Mouse (Mus musculus): ENCODE results near the gene Svs3b. TPM values are rescaled to one million over a fixed set of nuclear protein-coding genes. Genes with fewer than 3 reads are reported as not detected.
"Not testable (repeated sequence)": the region's sequence is repeated elsewhere in the genome, so short reads cannot be mapped to it uniquely, and the experiment has no call there.

The Svs3b gene
- polyA plus RNA-seq (2014; fragmentation: Nextera tagmentation; extraction: Ambion mirVana): not detected in 2 replicates

DNA sequence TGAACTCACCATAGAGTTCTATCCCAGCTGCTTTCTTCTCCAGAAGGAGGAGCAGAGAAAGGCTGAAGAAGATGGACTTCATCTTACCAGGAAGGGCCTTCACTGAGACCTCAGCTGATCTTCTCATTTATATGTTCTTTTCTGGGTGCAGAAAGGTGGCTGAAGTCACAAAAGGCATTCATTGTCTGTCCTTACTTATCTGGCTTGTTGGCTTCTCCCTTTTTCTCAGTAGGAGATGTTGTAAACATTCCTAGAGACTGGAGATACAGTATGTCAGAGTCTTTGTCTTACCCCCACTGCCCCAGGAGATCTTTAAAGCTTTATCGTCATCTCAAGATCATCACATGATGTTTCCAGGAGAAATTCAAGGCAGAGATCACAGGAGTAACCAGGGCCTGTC, at the start of gene Svs3b:
TSS of gene Svs3b (minus strand) at position 101 of the 400 bp plus-strand sequence.
- not testable (repeated sequence) for H3K9me3 ChIP-seq (ENCODE audit: control insufficient read depth, low read length); H3K9ac ChIP-seq (ENCODE audit: low read length); H3K27me3 ChIP-seq (ENCODE audit: control insufficient read depth, insufficient read depth, low read length); H3K4me1 ChIP-seq (ENCODE audit: control insufficient read depth in 2 of 2, insufficient read depth in 2 of 2, low read length in 2 of 2); H3K4me2 ChIP-seq (ENCODE audit: low read length); H3K27ac ChIP-seq (replicated peaks in 1 of 2; ENCODE audit: control insufficient read depth in 1 of 2, insufficient read depth in 1 of 2, low read depth in 2 of 2, low read length in 2 of 2); H3K36me3 ChIP-seq (ENCODE audit: control insufficient read depth, insufficient read depth, low read length); H3K4me3 ChIP-seq (ENCODE audit: control insufficient read depth in 1 of 2, insufficient read depth in 1 of 2, low read depth in 1 of 2, low read length in 2 of 2); ATAC-seq (ENCODE audit: insufficient number of reproducible peaks, insufficient read depth, low FRiP score, low read depth)
- 33% methylated on average over 1 of the region's 1 CpGs for WGBS

DNA sequence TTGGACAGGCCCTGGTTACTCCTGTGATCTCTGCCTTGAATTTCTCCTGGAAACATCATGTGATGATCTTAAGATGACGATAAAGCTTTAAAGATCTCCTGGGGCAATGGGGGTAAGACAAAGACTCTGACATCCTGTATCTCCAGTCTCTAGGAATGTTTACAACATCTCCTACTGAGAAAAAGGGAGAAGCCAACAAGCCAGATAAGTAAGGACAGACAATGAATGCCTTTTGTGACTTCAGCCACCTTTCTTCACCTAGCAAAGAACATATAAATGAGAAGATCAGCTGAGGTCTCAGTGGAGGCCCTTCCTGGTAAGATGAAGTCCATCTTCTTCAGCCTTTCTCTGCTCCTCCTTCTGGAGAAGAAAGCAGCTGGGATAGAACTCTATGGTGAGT, 32.5 kb upstream of the Svs3b start, which contains the start of gene Svs3a:
TSS of gene Svs3a (plus strand) at position 301 of the 400 bp plus-strand sequence.
- H3K9ac ChIP-seq (ENCODE audit: low read length); H3K27me3 ChIP-seq (ENCODE audit: control insufficient read depth, insufficient read depth, low read length); H3K27ac ChIP-seq (replicated peaks in 1 of 2; ENCODE audit: control insufficient read depth in 1 of 2, insufficient read depth in 1 of 2, low read depth in 2 of 2, low read length in 2 of 2); H3K4me2 ChIP-seq (ENCODE audit: low read length); H3K9me3 ChIP-seq (ENCODE audit: control insufficient read depth, low read length); ATAC-seq (ENCODE audit: insufficient number of reproducible peaks, insufficient read depth, low FRiP score, low read depth); H3K4me3 ChIP-seq (ENCODE audit: control insufficient read depth in 1 of 2, insufficient read depth in 1 of 2, low read depth in 1 of 2, low read length in 2 of 2); H3K4me1 ChIP-seq (ENCODE audit: control insufficient read depth in 2 of 2, insufficient read depth in 2 of 2, low read length in 2 of 2); H3K36me3 ChIP-seq (ENCODE audit: control insufficient read depth, insufficient read depth, low read length): not testable (repeated sequence)
- 38% methylated on average over 1 of the region's 1 CpGs for WGBS

DNA sequence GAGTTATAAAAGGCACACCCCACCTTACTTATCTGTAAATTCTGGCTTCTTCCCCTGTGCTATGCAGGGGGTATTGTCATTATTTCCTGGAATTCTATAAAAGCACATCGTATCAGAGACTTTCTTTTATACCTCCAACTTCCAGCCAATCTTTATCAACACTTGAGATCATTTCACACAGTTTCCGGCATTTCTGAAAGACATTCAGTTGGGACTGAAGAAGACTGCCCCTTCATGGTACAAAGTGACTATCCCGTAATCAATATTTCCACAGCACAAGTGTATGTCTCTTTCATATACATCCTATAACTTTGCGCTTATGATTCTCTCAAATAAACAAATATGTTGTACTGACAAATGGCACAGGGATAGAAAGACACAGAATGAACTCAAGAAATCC, 21.9 kb upstream of the Svs3b start, which contains the start of gene Svs4:
TSS of gene Svs4 (minus strand) at position 101 of the 400 bp plus-strand sequence.
- H3K4me1 ChIP-seq (ENCODE audit: control insufficient read depth in 2 of 2, insufficient read depth in 2 of 2, low read length in 2 of 2): no peaks in the 10 kb centered on the region
- no peaks in the 10 kb centered on the region for H3K9me3 ChIP-seq (ENCODE audit: control insufficient read depth, low read length)
- H3K27me3 ChIP-seq (ENCODE audit: control insufficient read depth, insufficient read depth, low read length): no peaks in the 10 kb centered on the region
- H3K36me3 ChIP-seq (ENCODE audit: control insufficient read depth, insufficient read depth, low read length): no peaks in the 10 kb centered on the region
- no peak within 1 kb of the TSS for H3K4me2 ChIP-seq (ENCODE audit: low read length)
- WGBS: 85% methylated on average over 4 of the region's 4 CpGs
- no peak for ATAC-seq (ENCODE audit: insufficient number of reproducible peaks, insufficient read depth, low FRiP score, low read depth)
- H3K27ac ChIP-seq (replicated peaks in 1 of 2; ENCODE audit: control insufficient read depth in 1 of 2, insufficient read depth in 1 of 2, low read depth in 2 of 2, low read length in 2 of 2): no peak within 1 kb of the TSS
- no peak within 1 kb of the TSS for H3K4me3 ChIP-seq (ENCODE audit: control insufficient read depth in 1 of 2, insufficient read depth in 1 of 2, low read depth in 1 of 2, low read length in 2 of 2)
- no peak within 1 kb of the TSS for H3K9ac ChIP-seq (ENCODE audit: low read length)

DNA sequence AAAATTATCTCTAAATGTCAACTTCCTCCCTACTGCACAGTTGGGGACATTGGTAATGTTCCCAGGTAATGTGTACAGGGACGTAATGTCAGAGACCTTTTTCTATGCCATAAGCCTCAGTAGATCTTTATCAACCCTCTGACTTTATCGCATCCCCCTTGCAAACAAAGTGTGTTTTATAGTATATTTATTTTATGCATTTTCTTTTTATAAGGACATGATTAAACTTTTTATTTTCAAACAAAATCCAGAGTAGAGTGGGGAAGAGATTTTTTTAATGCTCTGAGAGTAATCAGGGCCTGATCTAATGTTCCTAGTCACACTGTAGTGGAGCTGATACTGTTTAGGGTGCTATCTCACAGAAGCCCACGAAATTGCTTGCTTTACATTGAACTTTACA, 18.1 kb downstream of the Svs3b start, which contains the start of gene Svs2:
TSS of gene Svs2 (minus strand) at position 101 of the 400 bp plus-strand sequence.
- H3K36me3 ChIP-seq (ENCODE audit: control insufficient read depth, insufficient read depth, low read length): no peaks in the 10 kb centered on the region
- H3K4me3 ChIP-seq (ENCODE audit: control insufficient read depth in 1 of 2, insufficient read depth in 1 of 2, low read depth in 1 of 2, low read length in 2 of 2): no peak within 1 kb of the TSS
- H3K9ac ChIP-seq (ENCODE audit: low read length): no peak within 1 kb of the TSS
- H3K9me3 ChIP-seq (ENCODE audit: control insufficient read depth, low read length): no peaks in the 10 kb centered on the region
- H3K4me2 ChIP-seq (ENCODE audit: low read length): no peak within 1 kb of the TSS
- no peaks in the 10 kb centered on the region for H3K27me3 ChIP-seq (ENCODE audit: control insufficient read depth, insufficient read depth, low read length)
- WGBS: 81% methylated on average over 3 of the region's 3 CpGs
- ATAC-seq (ENCODE audit: insufficient number of reproducible peaks, insufficient read depth, low FRiP score, low read depth): no peak
- peaks cover 4 to 6% of the 10 kb centered on the region in 2 experiments; a peak in 3 of 4 replicates for H3K4me1 ChIP-seq (ENCODE audit: control insufficient read depth in 2 of 2, insufficient read depth in 2 of 2, low read length in 2 of 2)
- H3K27ac ChIP-seq (replicated peaks in 1 of 2; ENCODE audit: control insufficient read depth in 1 of 2, insufficient read depth in 1 of 2, low read depth in 2 of 2, low read length in 2 of 2): no peak within 1 kb of the TSS

DNA sequence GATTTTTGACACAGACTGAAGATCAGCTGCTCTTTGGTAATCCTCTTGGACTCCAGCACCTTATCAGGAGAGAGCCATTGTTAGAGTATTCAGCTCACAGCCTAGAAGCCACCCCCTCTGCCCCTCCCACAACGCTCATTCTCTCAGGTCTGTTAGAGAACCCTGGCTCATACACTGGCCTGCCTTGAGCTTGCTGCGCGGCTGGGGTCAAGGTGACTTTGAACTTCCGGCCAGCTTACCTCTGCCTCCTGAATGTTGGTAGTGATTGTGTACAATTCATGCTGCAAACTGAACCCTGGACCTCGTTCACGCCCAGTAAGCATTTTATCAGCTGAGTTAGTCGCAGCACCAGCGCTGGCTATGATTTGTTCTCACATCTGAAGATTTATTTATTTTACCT, 23.8 kb downstream of the Svs3b start:
- ATAC-seq (ENCODE audit: insufficient number of reproducible peaks, insufficient read depth, low FRiP score, low read depth): no peak
- no peak overlapping the region for H3K9ac ChIP-seq (ENCODE audit: low read length)
- no peak overlapping the region for H3K4me3 ChIP-seq (ENCODE audit: control insufficient read depth in 1 of 2, insufficient read depth in 1 of 2, low read depth in 1 of 2, low read length in 2 of 2)
- H3K27ac ChIP-seq (replicated peaks in 1 of 2; ENCODE audit: control insufficient read depth in 1 of 2, insufficient read depth in 1 of 2, low read depth in 2 of 2, low read length in 2 of 2): no peak overlapping the region
- WGBS: 80% methylated on average over 8 of the region's 8 CpGs
- H3K9me3 ChIP-seq (ENCODE audit: control insufficient read depth, low read length): no peaks in the 10 kb centered on the region
- H3K4me2 ChIP-seq (ENCODE audit: low read length): no peak overlapping the region
- H3K27me3 ChIP-seq (ENCODE audit: control insufficient read depth, insufficient read depth, low read length): no peaks in the 10 kb centered on the region
- no peaks in the 10 kb centered on the region for H3K4me1 ChIP-seq (ENCODE audit: control insufficient read depth in 2 of 2, insufficient read depth in 2 of 2, low read length in 2 of 2)
- no peaks in the 10 kb centered on the region for H3K36me3 ChIP-seq (ENCODE audit: control insufficient read depth, insufficient read depth, low read length)

DNA sequence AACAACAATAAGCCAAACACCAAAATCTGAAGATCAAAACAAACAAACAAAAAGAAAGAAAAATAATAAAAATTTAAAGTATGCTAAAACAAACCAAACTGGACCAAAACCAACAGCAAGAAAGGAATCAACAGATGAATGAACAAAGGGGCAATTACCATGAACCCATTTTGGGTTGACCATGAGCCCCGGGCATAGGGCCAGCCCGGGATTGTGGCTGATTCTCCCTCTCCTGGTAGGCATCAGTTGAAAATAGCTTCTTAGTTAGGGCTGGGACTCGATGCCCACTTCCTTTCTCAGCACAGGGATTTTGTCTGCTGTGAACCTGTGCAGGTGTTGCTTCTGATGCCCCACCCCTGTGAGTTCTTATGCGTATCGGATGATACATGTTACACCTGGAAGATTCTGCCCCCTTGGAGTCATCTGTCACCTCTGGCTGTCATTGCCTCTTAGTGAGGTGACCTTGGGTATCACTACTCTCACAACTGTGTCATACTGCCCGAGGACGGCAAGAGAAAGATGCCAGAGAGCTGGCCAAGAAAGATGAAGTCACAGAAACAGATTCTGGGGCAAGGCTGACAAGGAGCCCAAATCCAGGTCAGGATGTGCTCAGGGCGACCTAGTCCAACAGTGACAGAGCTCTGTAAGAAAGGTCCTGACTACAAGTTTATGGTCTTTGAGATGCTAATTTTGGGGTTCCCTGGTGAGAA, 27.9 kb downstream of the Svs3b start:
- Histone ChIP-seq H3K27ac (replicated peaks in 1 of 2; ENCODE audit: control insufficient read depth in 1 of 2, insufficient read depth in 1 of 2, low read depth in 2 of 2, low read length in 2 of 2) (no peak overlapping the region), H3K4me1 (ENCODE audit: control insufficient read depth in 2 of 2, insufficient read depth in 2 of 2, low read length in 2 of 2) (no peaks in the 10 kb centered on the region), H3K27me3 (ENCODE audit: control insufficient read depth, insufficient read depth, low read length) (no peaks in the 10 kb centered on the region), H3K36me3 (ENCODE audit: control insufficient read depth, insufficient read depth, low read length) (no peaks in the 10 kb centered on the region), H3K9ac (ENCODE audit: low read length) (no peak overlapping the region), H3K4me2 (ENCODE audit: low read length) (no peak overlapping the region), H3K4me3 (ENCODE audit: control insufficient read depth in 1 of 2, insufficient read depth in 1 of 2, low read depth in 1 of 2, low read length in 2 of 2) (no peak overlapping the region), H3K9me3 (ENCODE audit: control insufficient read depth, low read length) (no peaks in the 10 kb centered on the region)
- 76% methylated on average over 8 of the region's 8 CpGs for WGBS
- ATAC-seq (ENCODE audit: insufficient number of reproducible peaks, insufficient read depth, low FRiP score, low read depth): no peak

DNA sequence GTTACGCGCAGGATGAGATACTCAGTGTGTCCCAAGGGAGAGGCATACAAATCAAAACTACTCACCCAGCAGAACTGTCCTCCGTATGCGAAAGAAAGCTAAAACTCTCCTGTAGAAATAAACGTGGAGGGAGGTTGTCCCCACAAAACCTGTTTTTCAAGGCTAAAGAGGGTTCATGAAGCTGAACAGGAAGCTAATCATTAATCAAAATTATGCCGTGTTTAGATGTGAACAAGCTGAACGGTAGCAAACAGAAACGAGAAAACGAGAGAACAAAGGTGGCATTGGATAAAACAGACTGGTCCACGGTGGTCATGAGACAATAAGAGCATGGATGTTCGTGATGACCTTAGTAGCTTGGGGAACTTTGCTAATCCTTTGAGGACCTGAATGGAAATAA, 34.9 kb downstream of the Svs3b start, which contains the start of gene Wfdc15b:
TSS of gene Wfdc15b (minus strand) at position 139 of the 400 bp plus-strand sequence.
- no peak for ATAC-seq (ENCODE audit: insufficient number of reproducible peaks, insufficient read depth, low FRiP score, low read depth)
- Histone ChIP-seq H3K9ac (ENCODE audit: low read length) (no peak within 1 kb of the TSS), H3K4me1 (ENCODE audit: control insufficient read depth in 2 of 2, insufficient read depth in 2 of 2, low read length in 2 of 2) (no peaks in the 10 kb centered on the region), H3K27ac (replicated peaks in 1 of 2; ENCODE audit: control insufficient read depth in 1 of 2, insufficient read depth in 1 of 2, low read depth in 2 of 2, low read length in 2 of 2) (no peak within 1 kb of the TSS), H3K36me3 (ENCODE audit: control insufficient read depth, insufficient read depth, low read length) (no peaks in the 10 kb centered on the region), H3K9me3 (ENCODE audit: control insufficient read depth, low read length) (no peaks in the 10 kb centered on the region), H3K4me2 (ENCODE audit: low read length) (no peak within 1 kb of the TSS), H3K27me3 (ENCODE audit: control insufficient read depth, insufficient read depth, low read length) (no peaks in the 10 kb centered on the region), H3K4me3 (ENCODE audit: control insufficient read depth in 1 of 2, insufficient read depth in 1 of 2, low read depth in 1 of 2, low read length in 2 of 2) (no peak within 1 kb of the TSS)
- WGBS: 81% methylated on average over 11 of the region's 11 CpGs

DNA sequence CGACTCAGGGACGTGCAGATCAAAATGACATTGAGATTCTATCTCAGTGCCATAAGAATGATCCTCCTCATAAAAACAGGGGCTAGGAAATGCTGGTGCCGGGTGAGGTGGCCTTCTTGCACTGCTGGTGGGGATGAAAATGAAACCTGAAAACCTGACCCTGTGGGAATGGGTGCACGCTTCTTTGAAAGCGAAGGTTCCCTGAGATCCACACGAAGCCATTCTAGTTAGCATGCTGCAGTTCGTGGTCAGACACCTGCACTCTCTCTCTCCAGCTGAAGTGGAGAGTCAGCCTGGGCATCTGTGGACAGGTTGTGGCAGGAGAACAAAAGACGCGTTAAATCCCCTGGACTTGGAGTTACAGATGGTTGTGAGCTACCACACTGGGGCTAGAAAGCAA, 37.1 kb downstream of the Svs3b start:
- ATAC-seq (ENCODE audit: insufficient number of reproducible peaks, insufficient read depth, low FRiP score, low read depth): no peak
- Histone ChIP-seq H3K9me3 (ENCODE audit: control insufficient read depth, low read length) (no peaks in the 10 kb centered on the region), H3K4me2 (ENCODE audit: low read length) (no peak overlapping the region), H3K27ac (replicated peaks in 1 of 2; ENCODE audit: control insufficient read depth in 1 of 2, insufficient read depth in 1 of 2, low read depth in 2 of 2, low read length in 2 of 2) (no peak overlapping the region), H3K4me3 (ENCODE audit: control insufficient read depth in 1 of 2, insufficient read depth in 1 of 2, low read depth in 1 of 2, low read length in 2 of 2) (no peak overlapping the region), H3K36me3 (ENCODE audit: control insufficient read depth, insufficient read depth, low read length) (no peaks in the 10 kb centered on the region), H3K4me1 (ENCODE audit: control insufficient read depth in 2 of 2, insufficient read depth in 2 of 2, low read length in 2 of 2) (no peaks in the 10 kb centered on the region), H3K9ac (ENCODE audit: low read length) (no peak overlapping the region), H3K27me3 (ENCODE audit: control insufficient read depth, insufficient read depth, low read length) (no peaks in the 10 kb centered on the region)
- 83% methylated on average over 9 of the region's 9 CpGs for WGBS

Measured in heart, embryonic 14.5 days (tissue).